Mouse (Mus musculus) forelimb bud, embryonic 11.5 days (tissue): ENCODE data around the gene Scgb1a1.
"Not testable (repeated sequence)": the region's sequence is repeated elsewhere in the genome, so short reads cannot be mapped to it uniquely, and the experiment has no call there.

ENCODE experiments used
- DNase-seq: peaks from one replicate; pipeline ENCODE4 v3.0.0-alpha.2; 2012; ENCODE audit warnings: low read depth, low spot score

The Scgb1a1 gene

DNA sequence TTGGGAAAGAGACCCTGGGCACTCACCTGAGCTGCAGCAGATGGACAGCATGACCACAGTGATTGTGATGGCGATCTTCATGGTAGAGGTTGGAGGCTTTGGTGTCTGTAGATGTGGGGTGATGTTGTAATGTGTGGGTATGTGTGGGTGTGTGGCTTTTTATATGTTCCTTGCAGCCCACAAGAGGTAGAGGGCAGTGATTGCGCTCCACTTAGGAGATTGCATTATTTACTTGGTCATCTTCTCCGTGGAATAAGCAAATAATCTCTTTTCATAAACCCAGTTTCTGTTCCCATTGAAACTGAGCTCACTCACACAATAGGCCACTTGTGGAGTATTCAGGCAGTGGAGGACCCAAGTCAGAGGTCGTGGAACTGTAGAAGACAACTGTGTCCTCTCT is at the start of gene Scgb1a1:
Gene Scgb1a1, minus strand, starts transcription at position 138 of the 400 bp plus-strand sequence.
- no peak for DNase-seq

DNA sequence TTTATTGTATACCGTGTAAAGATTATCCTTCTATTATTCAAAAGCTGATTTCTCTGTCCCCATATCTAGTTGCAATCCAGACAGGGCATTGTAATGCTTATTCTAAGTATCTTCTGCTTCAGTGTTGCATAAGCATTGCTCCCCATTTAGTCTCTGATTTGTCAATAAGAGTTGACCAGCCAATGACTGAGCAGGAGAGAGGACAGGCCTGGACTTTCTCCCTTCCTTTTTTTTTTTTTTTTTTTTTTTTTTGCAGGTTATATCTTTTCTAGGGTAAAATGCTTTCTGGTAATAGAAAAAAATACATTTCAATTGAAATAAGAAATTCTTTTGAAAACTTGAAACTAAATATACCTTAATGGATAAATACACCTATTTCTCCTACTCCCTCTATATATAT is 49.4 kb upstream of the Scgb1a1 start:
- DNase-seq, result no peak

DNA sequence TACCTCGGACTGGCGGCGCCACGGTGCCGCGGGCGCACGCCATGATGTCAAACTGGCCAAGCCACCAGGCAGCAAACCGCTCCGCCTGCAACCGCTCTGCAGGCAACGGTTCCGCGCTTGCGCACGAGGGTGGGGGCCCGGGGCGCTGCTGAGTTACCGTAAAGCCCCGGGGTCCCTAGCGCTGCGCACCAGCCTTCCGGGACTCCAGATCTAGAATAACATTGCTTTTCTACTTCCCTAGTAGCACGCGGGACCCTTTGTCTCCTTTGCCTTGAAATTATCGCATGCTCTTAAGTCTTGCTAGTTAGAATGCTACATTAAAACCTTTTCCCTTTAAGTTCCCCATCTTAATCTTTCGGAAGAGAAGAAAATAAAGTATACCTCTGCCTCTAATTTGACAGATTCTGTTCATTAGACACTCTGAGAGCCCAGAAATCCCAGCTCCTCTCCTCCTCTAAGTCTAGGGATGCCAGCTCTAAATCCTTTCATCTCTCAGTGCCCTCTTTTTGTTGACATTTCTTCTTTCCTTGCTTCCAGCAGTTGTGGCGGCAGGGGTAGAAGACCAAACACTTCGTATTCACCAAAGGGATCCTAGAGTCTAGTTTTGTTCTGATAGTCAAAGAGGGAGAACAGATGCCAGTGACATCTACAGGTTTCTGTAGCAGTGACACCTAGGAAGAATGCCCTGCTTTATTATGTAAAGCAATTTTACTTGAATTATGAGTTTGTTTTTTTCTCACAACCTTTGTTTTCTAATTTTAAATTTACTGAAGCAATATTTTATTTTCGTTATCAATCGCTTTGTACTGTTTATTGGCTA is 48.0 kb upstream of the Scgb1a1 start, which contains the start of gene Asrgl1:
Gene Asrgl1, minus strand, starts transcription at position 125 of the 820 bp plus-strand sequence.
- peak; percentile 92 for DNase-seq

DNA sequence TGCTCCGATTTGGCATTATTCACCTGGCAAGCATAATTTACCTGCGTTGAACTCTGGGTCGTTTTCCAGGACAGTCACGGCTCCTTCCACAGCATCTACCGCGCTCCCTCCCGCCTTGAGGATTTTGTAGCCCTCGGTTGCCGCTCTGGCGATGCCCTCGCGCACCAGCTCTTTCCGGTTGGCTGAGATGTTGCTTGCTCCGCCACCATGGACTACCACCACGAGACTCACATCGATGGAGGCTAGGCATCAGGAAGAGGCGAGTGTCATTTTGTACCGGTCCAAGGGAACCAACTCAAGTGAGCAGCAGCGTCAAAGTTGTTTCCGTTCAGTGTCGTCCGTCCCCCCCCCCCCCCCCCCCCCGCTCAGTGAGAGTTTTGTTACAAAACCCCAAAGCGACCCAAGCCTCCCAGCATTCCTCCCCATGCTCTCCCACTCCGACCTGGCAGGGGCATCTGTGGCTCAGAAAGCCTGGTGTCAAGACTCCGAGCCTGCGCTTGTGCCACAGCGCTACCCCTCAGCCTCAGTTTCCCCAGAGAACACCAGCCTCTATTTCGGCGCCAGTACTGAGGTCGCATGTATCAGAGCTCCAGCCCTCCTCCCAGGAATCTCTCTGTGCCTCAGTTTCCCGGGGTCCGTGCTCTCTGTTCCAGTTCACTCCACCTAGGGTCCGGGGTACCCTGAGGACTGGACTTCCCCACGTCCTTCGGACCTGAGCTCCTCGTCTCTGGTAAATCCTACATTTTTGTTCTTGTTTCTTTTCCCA is 47.2 kb upstream of the Scgb1a1 start:
- peak; percentile 10 for DNase-seq

DNA sequence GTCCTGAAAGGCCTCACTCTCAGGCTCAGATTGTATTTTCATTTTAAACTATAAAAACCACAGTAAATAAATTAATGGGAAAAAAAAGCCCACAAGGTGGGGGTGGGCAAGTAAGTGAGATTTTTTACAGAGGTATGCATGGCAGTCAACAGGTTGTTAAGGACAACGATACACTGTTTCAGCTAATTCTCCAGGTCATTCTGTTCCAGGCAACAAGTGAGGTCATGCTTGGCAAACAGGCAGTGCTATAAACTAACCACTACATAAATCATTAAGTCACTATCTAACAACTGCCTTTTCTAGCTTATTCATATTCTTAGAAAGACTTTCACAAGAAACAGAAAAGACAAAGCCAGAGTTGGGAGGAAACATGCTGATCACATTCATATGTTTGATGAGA is 42.2 kb upstream of the Scgb1a1 start:
- no peak for DNase-seq

DNA sequence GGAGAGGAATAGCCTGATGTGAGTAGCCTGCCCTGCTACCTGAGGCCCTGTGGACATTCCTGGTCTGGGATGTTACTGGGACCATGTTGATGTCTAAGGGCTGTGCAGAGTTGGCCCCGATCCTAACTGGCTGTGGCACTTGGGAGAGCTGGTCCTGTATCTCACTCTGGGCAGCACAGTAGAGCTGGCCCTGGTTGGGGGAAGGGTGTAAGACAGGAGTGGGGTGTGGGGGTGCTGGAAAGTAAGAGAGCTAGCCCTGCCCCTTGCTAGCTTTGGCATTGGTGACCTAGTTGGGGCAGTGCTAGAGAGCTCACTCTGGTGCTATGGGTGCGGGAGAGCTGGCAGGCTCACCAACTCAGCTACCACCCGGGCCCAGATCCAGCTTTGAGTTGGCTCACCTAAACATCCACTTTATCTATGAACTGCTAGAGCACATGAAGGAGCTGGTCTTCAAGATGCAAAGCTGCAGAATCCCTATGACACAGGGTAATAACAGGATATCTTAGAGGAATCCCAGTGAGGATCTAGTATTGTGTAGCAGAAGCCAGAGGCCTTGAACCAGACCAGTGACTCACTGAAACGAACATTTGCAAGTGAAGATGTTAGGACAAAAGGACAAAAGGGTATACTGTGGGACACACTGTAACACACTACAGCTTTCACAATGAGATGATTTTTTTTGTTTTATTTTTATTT is 40.9 kb upstream of the Scgb1a1 start:
- DNase-seq, result no peak

DNA sequence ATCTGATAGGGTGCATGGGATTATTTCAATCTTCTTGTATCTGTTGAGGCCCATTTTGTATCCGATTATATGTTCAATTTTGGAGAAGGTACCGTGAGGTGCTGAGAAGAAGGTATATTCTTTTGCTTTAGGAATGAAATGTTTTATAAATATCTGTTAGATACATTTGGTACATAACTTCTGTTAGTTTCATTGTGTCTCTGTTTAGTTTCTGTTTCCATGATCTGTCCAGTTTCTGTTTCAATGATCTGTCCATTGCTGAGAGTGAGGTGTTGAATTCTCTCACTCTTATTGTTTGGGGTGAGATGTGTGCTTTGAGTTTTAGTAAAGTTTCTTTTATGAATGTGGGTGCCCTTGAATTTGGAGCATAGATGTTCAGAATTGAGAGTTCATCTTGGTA is 36.2 kb upstream of the Scgb1a1 start:
- DNase-seq, result not testable (repeated sequence)

DNA sequence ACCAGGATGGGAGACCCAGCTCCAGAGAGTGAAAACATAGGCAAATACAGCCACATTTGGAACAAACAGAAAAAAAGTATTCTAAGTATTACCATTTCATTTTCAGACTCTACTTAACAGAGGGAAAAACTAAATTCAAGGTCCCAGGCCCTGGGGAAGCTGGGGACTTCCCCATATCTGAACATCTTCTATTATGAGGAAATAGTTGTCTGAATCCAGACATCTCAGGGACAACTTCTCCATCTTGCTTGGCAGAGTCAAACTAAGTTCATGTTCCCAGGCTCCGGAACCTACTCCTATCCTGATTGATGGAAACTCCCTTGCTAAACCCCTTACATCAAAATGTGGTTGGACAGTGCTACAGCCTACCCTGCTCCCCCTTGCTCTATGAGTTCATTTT is 34.6 kb upstream of the Scgb1a1 start:
- DNase-seq, result no peak

GRCm38 (mm10) chr19:9119655-9120425 is 32.1 kb upstream of the Scgb1a1 start:
- no peak for DNase-seq

DNA sequence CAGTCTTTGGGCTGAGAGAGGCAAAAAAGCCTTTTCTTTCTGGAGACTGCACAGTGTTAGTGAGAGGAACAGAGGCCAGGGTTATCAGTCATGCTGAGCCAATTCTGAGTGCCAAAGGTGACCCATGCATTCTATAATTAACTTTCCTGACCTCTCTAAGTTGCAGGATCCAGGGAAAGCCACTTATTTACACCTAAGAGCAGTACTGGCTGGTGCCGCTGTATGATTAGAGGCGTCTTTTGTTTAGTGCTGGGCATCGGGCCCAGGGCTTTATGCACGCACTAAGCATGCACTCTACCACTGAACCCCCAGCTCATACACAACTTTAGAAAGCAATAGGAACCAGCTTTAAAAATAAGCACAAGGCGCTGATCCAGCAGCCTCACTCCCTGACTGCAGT is 29.5 kb upstream of the Scgb1a1 start:
- no peak for DNase-seq

DNA sequence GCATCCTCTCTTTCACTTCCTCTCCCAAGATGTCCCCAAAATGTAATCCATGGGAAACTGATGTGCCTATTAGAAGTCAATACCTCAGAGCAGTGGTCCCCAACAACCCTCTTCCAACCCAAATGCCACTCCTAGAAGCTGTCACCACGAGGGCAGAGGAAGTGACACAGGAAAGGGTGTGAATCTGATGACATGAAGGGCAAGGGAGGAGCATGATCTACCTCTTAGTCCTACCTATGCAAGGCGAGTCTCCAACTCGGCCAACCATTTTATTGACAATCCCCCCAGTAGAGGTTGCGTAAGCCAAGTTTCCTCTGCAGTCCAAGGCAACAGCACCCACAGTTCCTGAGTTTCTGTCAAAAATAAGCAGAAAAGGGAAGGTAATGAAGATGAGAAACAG is 28.5 kb upstream of the Scgb1a1 start:
- no peak for DNase-seq

DNA sequence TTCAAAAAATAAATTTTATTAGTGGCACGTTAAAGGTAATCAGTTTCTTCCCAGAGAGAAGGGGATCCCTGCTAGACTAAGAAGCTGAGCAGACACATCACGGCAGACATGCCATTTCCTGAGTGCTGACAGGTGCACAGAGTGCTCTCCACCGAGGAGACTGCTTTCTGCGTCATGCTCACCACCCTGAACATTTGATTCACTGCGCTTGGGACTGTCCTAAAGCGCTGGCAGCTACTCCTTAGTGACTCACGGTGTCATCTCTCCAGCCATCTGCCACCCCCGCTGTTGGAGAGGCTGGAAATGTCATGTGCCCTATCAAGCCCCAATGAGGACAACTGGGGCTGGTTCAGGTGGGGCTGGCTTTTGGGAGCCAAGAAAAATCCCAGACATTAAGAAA is 24.3 kb upstream of the Scgb1a1 start:
- DNase-seq, result no peak

DNA sequence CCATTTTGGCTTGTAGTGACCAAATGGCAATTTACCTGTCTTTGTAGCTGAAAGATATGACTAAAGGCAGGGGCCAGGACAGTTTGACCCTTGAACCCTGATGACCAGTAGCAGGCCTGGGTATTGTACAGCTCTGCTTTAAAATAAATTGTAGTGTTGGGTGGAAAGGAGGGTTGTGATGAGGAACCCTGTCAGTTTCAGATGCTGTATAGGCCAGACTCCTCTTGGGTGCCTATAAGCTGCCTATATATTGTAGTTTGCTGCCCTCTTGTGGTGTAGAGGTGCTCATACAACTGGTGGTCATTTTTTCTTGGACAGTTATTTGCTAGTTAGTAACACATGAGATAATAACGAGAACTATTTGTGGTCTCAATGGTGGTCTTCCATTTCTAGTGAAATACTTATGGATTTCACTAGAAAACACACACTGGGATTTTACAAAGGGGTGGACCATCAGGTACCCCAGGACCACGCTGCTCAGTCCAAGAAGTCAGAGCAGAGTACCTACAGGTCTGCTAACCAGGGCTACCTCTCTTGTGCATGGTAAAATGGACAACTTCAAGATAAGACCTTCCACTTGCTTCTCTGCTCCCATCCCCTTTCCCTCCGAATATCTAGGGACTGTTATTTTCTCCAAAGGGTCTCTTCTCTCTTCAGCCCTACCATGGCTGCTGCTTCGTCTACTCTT is 22.6 kb upstream of the Scgb1a1 start:
- DNase-seq, result peak; percentile 78

DNA sequence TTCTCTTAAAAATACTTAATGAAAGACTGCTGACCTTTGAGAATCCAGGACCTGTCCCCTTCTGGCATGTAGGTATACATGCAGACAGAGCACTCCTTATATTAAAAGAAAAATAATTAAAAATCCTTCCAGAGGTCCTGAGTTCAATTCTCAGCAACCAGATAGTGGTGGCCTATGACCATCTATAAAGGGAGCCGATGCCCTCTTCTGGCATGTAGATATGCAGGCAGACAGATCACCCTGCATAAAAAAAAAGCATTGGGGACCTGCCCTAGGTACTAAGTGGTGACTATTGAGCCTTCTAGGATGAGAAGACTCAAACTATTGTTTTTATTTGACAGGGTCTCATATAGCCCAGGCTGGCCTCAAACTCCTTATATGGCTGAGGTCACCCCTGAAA is 20.8 kb upstream of the Scgb1a1 start:
- DNase-seq, result no peak

GRCm38 (mm10) chr19:9107379-9107755 is 19.6 kb upstream of the Scgb1a1 start:
- no peak for DNase-seq

DNA sequence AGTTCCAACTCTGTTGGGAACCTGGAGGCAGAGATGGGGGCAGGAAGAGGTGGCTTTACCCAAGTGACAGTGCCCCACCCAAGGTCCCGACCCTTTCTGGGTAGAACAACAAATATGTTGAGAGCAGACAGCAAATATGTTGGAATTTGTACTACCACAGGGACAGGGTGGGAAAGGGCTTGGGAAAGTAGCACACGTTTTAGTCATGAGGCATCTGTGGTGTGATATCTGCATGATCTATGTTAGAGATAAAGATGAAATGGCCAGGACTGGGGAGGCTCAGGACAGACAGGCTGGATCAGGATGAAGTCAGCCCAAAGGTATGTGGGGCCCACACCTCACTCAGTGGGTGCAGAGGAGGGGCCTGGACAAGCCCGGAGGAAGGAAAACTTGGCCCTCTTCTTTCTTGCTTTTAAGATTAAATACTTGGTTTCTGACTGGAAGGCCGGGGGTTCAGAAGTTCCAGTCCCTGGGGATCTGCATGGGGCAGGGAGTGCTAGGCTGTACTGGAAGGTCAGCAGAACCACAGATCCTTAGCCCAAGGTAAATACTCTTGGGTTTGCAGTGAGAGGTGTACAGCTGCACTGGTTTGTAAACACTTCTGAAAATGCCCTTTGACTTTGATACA is 19.1 kb upstream of the Scgb1a1 start:
- no peak for DNase-seq

- no peak for DNase-seq
These were observed 18.3 kb upstream of the Scgb1a1 start for GRCm38 (mm10) chr19:9106096-9106495.

GRCm38 (mm10) chr19:9105101-9105685 is 17.4 kb upstream of the Scgb1a1 start:
- DNase-seq, result no peak

- DNase-seq, result no peak
These were observed 16.2 kb upstream of the Scgb1a1 start for GRCm38 (mm10) chr19:9103986-9104385.

GRCm38 (mm10) chr19:9101062-9101457 is 13.3 kb upstream of the Scgb1a1 start:
- no peak for DNase-seq
